Mouse (Mus musculus) testis, adult 2 months (tissue): ENCODE data around the gene Slco3a1. TPM values are rescaled to one million over a fixed set of nuclear protein-coding genes. Genes with fewer than 3 reads are reported as not detected.

Source experiments
- H3K27ac ChIP-seq: fragments of 200-500 bp; 2 replicates; pipeline ENCODE4 v1.5.1; 2012; ENCODE audit warnings: low read depth, low read length; ENCODE audit not compliant: control insufficient read depth, insufficient read depth
- H3K27me3 ChIP-seq: fragments of 200-500 bp; 2 replicates; pipeline ENCODE4 v1.6.1; 2012; ENCODE audit warnings: mild to moderate bottlenecking, low read length, moderate library complexity; ENCODE audit not compliant: control insufficient read depth, insufficient read depth
- H3K36me3 ChIP-seq: fragments of 200-500 bp; 2 replicates; pipeline ENCODE4 v1.6.1; 2012; ENCODE audit warnings: mild to moderate bottlenecking, low read length; ENCODE audit not compliant: control insufficient read depth, insufficient read depth
- H3K4me1 ChIP-seq: fragments of 200-500 bp; 2 replicates; pipeline ENCODE4 v1.6.1; 2012; ENCODE audit warnings: low read length; ENCODE audit not compliant: control insufficient read depth, insufficient read depth
- H3K4me3 ChIP-seq: fragments of 200-500 bp; 2 replicates; pipeline ENCODE4 v1.5.1; 2012; ENCODE audit warnings: low read depth, mild to moderate bottlenecking, low read length, moderate library complexity, mixed read lengths; ENCODE audit not compliant: control insufficient read depth
- CTCF ChIP-seq: fragments of 200-500 bp; IDR thresholded peaks from 2 replicates; pipeline ENCODE4 v1.5.1; 2012; ENCODE audit warnings: low read depth, mild to moderate bottlenecking, inconsistent platforms, low read length, moderate library complexity; ENCODE audit not compliant: control insufficient read depth, insufficient read depth, insufficient replicate concordance
- POLR2A ChIP-seq: fragments of 200-500 bp; IDR thresholded peaks from 2 replicates; pipeline ENCODE4 v1.6.1; 2012; ENCODE audit warnings: low read depth, mild to moderate bottlenecking, inconsistent platforms, low read length, moderate library complexity; ENCODE audit not compliant: control insufficient read depth
- polyA plus RNA-seq: library from polyadenylated mRNA; depleted of rRNA; stranded (reverse); fragments of >200 nt; gene quantifications from 2 replicates; pipeline ENCODE4 v1.2.3, GENCODE M21; 2012

Gene Slco3a1
- polyA plus RNA-seq, 1 experiment, result 67.7 TPM

DNA sequence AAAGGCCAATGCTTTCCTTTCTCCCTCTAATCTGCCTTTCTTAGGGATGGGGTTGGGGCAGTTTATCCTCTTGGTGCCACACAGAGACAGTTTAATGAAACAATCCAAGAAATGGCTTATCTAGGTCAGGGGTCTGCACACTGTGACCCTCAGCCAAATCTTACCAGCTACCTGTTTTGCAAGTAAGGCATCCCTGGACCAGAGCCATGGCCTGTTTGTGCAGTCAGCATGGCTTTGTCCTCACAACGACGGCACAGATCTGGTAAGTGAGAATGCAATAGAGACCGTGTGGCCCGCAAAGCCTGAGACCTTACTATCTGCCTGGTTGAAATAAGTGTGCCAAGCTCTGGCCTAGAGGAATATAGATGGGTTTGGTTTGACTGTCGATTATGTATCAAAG lies 36.3 kb downstream of the Slco3a1 start:
- TF ChIP-seq CTCF (no peak), POLR2A (no peak)
- H3K4me1 ChIP-seq, result no peaks in the 10 kb centered on the region
- H3K27ac ChIP-seq, result no peak overlapping the region
- H3K4me3 ChIP-seq, result no peak overlapping the region
- H3K27me3 ChIP-seq, result no peaks in the 10 kb centered on the region
- H3K36me3 ChIP-seq, result no peaks in the 10 kb centered on the region

DNA sequence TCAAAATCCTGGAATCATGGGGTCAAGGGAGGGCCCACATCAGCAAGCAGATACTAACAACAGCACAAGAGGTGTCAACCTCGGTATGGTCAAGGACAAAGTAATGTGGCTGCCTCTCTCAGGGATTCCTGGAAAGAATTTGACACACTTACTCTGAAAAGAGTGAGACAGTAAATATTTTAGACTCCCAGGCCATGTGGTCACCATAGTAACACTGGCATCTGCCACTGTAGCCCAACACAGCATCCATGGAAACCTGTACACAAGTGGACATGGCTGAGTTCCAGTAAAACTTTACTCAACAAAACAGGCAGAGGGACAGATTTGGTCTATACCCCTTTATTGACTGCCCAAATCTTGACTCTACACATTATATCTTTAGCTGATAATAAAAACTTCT lies 43.9 kb downstream of the Slco3a1 start:
- H3K4me3 ChIP-seq, result no peak overlapping the region
- H3K27me3 ChIP-seq, result no peaks in the 10 kb centered on the region
- no peaks in the 10 kb centered on the region for H3K36me3 ChIP-seq
- TF ChIP-seq POLR2A, result no peak
- TF ChIP-seq CTCF, result no peak
- peaks cover 2% of the 10 kb centered on the region for H3K4me1 ChIP-seq
- peak overlapping the region; percentile 34; the same call in 1 of the 2 replicates for H3K27ac ChIP-seq

DNA sequence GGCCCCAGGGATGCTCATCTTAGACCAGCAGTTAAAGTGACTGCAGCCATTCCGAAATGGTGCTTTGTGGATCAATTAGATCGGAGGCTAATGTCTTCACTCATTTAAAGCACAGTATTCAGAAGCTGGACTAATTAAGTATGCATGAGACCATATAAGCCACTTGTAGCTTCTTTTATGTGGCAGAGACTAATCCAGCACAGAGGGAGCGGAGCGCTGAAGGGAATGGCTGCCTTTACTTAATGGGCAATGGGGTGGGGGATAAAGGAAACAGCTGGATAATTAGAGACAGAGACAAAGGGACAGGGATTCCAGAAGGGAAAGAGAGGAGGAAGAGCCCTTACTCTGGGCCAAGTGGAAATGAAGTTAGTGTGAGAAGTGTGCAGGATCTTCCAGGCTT lies 46.4 kb downstream of the Slco3a1 start:
- no peak for TF ChIP-seq POLR2A
- no peak for TF ChIP-seq CTCF
- H3K27ac ChIP-seq, result no peak overlapping the region
- no peaks in the 10 kb centered on the region for H3K36me3 ChIP-seq
- no peak overlapping the region for H3K4me3 ChIP-seq
- peaks cover 3% of the 10 kb centered on the region for H3K4me1 ChIP-seq
- no peaks in the 10 kb centered on the region for H3K27me3 ChIP-seq

DNA sequence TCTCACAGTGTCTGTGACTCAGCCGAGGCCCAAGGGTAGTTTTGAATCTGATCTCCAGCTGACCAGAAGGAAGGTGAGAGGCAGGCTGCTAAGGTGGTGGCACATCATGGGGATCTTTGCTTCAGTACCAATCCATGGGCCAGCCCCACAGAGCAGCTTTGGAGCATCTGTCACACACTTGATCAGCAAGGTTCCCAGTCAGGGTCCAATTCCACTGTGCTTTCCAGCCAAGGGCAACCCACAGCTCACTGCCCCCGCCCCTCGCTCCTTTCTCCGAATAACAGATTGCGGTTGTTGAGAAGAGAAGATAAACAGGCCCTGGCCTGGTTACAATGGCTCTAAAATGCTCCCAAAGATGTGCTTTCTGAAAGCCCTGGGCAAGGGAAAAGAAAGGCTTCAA lies 47.7 kb downstream of the Slco3a1 start:
- no peaks in the 10 kb centered on the region for H3K36me3 ChIP-seq
- H3K4me1 ChIP-seq, result peaks cover 2% of the 10 kb centered on the region
- TF ChIP-seq CTCF (no peak), POLR2A (no peak)
- H3K27ac ChIP-seq, result no peak overlapping the region
- H3K4me3 ChIP-seq, result no peak overlapping the region
- H3K27me3 ChIP-seq, result no peaks in the 10 kb centered on the region

DNA sequence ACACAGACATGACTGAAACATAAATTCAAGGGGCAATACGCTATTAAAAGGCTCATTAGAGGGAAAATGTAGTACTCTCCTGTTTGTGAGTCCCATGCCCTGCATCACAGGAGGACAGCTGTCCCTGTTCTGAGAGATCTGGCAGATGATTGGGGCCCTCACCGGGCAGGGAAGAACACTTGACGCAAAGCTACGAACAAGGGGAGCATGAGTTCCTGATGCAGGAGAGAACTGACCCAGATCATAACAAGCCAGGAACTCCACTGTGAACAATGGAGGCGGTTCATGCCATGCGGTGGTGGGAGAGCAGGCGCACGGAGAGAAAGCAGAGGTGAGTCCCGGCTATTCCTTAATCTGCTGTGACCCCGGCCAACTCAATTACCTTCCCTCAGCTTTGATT lies 48.9 kb downstream of the Slco3a1 start:
- Histone ChIP-seq H3K4me3 (no peak overlapping the region), H3K27me3 (no peaks in the 10 kb centered on the region), H3K27ac (no peak overlapping the region), H3K36me3 (no peaks in the 10 kb centered on the region), H3K4me1 (peaks cover 2% of the 10 kb centered on the region; the same call in 1 of the 2 replicates)
- no peak for TF ChIP-seq POLR2A

DNA sequence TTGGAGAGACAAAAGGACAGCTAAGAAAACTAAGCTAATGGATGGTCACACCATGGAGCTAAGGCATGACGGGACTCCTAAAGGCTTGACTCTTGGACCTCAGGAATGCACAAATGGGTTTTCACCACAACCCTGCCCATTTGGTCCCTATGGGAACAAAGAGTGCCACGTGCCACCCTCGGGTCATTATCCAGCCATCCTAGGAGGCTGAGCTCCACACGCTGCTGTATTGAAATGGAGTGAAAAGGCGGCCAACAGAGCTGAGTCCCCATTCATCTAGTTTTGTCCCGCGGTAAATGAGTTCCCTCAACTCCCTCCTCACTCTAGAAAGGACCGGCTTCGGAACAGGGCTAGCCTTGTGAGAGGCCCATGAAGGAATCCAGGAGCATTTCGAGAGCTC lies 53.4 kb downstream of the Slco3a1 start:
- no peak overlapping the region for H3K4me3 ChIP-seq
- H3K27ac ChIP-seq, result no peak overlapping the region
- no peaks in the 10 kb centered on the region for H3K36me3 ChIP-seq
- H3K27me3 ChIP-seq, result no peaks in the 10 kb centered on the region
- no peak for TF ChIP-seq POLR2A
- peaks cover 2% of the 10 kb centered on the region; the same call in 1 of the 2 replicates for H3K4me1 ChIP-seq

DNA sequence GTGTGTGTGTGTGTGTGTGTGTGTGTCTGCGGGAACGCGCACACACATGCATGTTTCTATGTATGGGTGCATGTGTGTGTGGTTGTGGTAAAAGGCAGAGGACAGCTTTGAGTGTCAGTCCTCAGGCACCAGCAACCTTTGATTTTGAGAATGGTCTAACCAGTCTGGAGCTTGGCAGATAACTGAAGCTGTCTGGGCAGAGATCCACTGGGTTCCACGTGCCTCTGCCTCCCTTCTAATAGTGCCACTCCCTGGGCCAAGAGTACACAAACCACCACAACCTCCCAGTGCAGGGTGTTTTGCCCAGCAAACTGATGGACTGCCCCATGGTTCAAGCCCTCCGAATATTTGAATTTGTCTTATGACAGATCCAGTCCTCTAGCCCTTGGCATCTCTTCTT lies 55.1 kb downstream of the Slco3a1 start:
- Histone ChIP-seq H3K4me3 (no peak overlapping the region), H3K4me1 (peaks cover 2% of the 10 kb centered on the region; the same call in 1 of the 2 replicates), H3K27ac (no peak overlapping the region), H3K36me3 (no peaks in the 10 kb centered on the region), H3K27me3 (no peaks in the 10 kb centered on the region)
- TF ChIP-seq CTCF, result no peak
- no peak for TF ChIP-seq POLR2A

DNA sequence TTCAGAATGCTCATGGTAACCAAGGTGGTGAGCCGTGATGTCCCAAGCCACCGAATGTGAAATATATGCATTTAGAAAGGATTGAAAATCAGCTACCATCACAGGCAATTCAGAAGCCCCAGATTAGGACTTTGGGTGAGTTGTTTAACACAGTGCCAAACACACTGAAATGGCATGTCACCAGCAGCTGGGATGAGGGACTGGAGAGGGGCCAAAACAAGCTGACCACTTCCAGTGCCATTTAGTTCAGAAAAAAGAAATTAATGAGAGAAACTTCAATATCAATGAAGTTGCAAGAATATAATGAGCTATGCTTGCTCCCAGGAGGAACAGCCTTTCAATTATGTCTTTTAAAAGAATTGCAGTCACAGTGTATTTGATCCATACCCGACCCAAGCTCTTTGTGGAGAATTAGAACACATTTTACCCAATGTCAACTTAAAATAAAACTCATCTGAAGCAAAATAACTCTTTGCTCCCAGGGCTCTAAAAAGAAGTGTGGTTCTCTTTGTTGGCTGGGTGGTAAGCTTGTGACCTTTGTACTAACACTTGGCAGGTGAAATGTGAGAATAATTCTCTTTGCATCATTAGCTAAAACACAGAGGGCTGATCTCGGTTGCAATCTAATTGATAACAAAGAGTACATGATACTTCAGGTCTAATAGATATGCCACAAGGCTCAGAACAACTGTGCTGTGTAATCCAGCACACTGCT lies 56.2 kb downstream of the Slco3a1 start:
- Histone ChIP-seq H3K27me3 (no peaks in the 10 kb centered on the region), H3K27ac (no peak overlapping the region)
- TF ChIP-seq CTCF, result no peak
- TF ChIP-seq POLR2A, result no peak

More for the DNA sequence above, 56.2 kb downstream of the Slco3a1 start:
- Histone ChIP-seq H3K36me3 (no peaks in the 10 kb centered on the region), H3K4me1 (no peaks in the 10 kb centered on the region), H3K4me3 (no peak overlapping the region)
